Mouse (Mus musculus): Measurements from ENCODE around the gene Peak1.

Gene Peak1

GRCm38 (mm10) chr9:56321291-56321690 is 96.6 kb downstream of the Peak1 start:
- no peak for ATAC-seq (ENCODE audit: low TSS enrichment)

DNA sequence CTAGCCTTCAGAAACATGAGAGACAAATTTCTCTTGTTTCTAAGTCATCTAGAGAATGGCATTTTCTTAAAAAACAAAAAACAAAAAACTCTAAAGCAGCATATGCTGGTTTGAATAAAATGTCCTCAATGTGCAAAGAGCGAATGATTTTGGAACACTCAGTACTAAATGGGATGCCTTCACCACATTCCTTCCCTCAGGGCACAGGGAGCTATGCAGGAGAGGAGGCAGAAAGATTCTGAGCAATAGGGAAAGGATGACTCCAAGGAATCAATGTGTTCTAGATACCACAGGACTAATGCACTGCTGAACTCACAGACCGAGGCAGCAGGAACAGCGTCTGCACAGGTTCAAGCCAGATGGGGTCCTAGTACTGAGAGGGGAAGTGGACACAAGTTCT is 103.5 kb downstream of the Peak1 start:
- no peak for ATAC-seq (ENCODE audit: low TSS enrichment)

DNA sequence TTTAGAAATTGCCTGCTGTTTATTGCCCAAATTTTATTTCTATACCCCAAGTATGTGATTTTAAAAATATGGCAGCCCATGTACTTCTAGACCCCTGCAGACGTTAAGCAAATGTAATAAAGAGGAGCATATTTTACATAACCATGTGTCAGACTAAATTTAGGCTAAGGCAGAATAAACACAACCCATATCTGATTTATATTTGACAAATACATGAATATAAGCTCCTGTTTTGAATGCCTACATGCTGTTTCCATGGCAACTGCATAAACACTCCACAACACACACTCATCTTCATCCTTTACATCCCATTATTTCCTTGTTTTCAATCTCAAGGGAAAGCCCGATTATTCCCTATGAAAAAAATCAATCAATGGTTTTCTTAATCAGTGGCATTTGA is 108.8 kb downstream of the Peak1 start:
- no peak for ATAC-seq (ENCODE audit: low TSS enrichment)

DNA sequence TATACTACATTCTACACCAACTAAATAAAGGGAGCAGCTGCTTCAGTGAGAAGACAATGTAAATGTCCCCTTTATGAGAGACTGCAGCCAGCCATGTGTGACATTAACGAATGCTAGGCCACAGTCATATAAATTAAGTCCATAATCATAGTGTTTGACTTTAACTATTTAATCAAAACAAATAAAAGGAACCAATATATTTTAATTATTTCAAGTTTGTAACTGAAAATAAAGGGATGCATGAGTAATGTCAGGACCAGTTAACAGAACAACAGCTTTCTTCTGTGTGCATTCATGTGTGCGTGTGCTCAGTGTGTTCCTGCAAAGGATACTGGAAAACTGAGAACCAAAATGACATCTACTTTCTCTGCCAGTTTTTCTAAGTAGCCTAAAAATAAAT is 113.3 kb downstream of the Peak1 start:
- ATAC-seq (ENCODE audit: low TSS enrichment), result no peak

GRCm38 (mm10) chr9:56302921-56303465 is 114.9 kb downstream of the Peak1 start:
- no peak for ATAC-seq (ENCODE audit: low TSS enrichment)

- no peak for ATAC-seq (ENCODE audit: low TSS enrichment)
Observed at GRCm38 (mm10) chr9:56290019-56290418, 127.8 kb downstream of the Peak1 start.

DNA sequence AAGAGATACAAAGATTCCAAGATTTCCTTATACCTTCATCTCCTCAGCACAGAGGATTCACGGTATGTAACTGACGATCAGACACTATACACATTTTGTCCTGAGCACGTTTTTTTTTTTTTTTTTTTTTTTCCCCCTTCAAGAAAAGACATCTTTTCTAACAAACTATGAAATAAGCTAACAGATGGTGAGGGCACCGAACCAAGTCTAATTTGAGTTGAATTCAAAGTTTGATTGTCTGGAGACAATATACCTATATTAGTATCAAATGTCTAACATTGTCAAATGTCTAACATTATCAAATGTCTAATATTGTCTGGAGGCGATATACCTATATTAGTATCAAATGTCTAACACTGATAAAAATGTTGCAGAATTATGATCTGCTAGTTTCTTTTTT is 135.4 kb downstream of the Peak1 start:
- no peak for ATAC-seq (ENCODE audit: low TSS enrichment)

DNA sequence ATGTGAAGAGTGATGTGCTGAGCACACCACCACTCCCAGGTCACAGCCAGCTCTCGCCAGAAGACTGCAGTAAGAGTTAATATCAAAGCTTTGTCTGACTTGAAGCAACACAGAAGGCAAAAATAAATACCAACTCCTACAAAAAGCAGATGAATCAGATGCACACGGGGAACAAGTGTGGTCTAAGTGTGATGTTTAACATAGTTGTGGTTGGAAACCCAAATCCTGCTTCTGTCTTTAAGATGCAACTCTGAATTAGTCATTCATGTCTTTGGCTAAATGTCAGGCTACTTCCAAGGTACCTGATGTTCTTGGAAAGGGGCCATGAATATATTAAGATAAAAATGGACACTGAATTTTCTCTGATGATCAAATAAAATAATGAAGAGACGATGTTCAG is 144.3 kb downstream of the Peak1 start:
- peak; percentile 47; the same call in 1 of the 2 replicates for ATAC-seq (ENCODE audit: low TSS enrichment)

DNA sequence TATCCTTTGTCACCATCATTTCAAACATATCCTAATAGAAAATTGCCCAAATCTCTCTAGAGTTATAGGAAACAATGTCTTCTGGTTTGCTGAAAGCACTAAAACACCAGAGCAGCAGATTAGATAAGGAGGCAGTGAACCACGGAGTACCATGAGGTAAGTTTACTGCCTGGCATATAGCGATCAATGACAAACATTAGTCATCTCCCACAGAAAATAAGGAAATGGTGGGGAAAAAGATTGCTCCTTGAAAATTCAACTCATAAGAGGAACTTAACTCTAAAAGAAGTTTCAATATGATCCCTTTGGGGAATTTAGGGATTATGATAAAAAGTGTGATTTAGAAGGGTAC is 145.6 kb downstream of the Peak1 start:
- ATAC-seq (ENCODE audit: low TSS enrichment), result no peak

DNA sequence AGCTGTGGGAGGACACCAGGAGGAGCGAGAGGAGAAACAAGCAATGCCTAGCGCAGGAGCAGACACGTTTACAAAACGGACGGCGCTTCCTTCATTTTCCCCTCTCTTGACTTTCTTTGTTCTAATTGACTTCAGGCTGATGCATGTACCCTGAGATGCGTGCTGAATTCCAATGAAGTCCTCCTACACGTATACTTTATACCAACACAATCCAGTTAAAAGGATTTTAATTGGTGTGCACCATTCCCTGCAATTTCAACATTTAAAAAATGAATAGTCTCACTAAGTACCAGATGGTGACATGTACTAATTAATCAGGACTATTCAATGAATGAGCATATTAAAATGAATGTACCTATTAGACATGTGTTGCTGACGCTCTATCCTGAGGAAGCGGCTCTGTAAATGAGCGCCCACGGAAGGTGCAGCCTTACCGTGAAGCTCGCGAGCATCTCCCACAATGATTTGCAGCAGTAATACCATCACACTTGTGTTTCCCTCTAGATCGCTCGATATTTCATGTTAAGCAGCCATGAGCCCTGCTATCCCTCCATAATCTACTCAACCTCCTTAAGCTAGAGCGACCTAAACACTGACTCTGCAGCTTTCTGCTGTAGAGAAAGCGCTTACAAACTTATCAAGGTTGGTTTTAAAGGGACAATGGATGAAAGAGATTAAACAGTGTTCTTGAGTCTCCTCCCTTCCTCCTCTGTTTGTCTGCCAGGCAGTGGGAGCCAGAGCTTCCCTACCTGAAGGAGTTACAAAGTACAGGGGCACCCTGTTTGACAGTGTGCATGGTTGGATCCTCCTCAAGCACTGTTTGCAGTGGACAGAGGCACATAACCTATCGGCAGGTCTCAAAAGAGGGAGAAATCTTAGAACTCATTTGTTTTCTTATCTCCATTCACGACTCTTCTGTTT is 146.3 kb downstream of the Peak1 start:
- no peak for ATAC-seq (ENCODE audit: low TSS enrichment)

DNA sequence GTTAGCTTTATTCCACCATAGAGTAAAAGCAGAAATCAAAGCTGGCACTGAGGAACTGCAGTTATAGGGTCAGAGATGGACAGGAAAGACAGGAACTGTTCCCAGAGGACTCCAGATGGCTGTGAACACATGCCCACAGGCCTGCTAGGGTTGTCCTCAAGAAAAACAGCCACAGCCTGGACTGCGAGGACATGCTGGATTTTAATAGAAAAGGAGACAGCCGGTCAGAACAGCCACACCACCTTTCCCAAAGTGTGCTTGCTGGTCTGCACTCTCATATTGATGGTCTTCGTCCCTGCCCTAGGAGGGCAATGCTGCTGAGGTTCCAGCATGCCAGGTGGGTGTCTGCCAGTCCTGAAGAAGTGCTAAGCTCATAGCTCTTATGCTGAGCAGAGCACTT is 148.8 kb downstream of the Peak1 start:
- no peak for ATAC-seq (ENCODE audit: low TSS enrichment)

- ATAC-seq (ENCODE audit: low TSS enrichment), result no peak
Observed at GRCm38 (mm10) chr9:56266200-56266815, 151.6 kb downstream of the Peak1 start.

GRCm38 (mm10) chr9:56265460-56266199 is 152.2 kb downstream of the Peak1 start:
- no peak for ATAC-seq (ENCODE audit: low TSS enrichment)

GRCm38 (mm10) chr9:56265022-56265360 is 152.9 kb downstream of the Peak1 start:
- no peak for ATAC-seq (ENCODE audit: low TSS enrichment)

GRCm38 (mm10) chr9:56264308-56265021 is 153.4 kb downstream of the Peak1 start:
- ATAC-seq (ENCODE audit: low TSS enrichment), result peak; percentile 90

GRCm38 (mm10) chr9:56263055-56263454 is 154.8 kb downstream of the Peak1 start:
- ATAC-seq (ENCODE audit: low TSS enrichment), result no peak

GRCm38 (mm10) chr9:56260495-56261136 is 157.3 kb downstream of the Peak1 start:
- ATAC-seq (ENCODE audit: low TSS enrichment), result peak; percentile 41

DNA sequence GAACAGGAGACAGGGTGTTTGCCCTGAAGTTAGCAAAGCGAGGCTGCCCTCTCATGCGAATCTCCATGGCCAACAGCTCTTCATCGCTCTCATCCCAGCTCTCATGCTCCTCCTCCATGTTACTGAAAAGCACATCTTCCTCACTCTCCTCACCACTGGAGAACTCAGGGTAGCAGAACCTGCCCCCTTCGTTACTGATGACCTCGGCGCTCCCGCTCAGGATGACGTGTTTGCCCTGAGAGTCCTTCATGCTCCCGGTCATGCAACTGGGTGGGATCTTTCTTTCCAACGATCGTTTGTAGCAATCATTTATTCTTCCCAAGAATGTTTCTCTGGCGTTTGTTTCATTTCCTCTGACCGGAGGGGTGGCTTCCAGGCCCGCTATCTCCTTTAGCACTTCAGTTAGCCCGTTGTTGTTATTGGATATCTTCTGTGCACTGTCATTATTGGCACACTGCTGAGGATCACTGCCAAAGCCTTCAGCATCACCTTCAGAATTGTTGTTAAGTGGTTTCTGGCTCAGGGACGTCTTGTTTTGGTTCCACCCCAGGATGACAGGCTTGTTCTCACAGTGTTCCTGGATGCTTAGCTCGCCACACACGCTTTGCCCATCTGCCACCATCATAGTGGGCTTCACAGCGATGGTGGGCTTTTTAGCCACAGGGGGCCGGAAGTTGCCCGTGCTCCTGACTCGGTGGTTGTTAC is 157.9 kb downstream of the Peak1 start:
- ATAC-seq (ENCODE audit: low TSS enrichment), result peak; percentile 23; the same call in 1 of the 2 replicates

DNA sequence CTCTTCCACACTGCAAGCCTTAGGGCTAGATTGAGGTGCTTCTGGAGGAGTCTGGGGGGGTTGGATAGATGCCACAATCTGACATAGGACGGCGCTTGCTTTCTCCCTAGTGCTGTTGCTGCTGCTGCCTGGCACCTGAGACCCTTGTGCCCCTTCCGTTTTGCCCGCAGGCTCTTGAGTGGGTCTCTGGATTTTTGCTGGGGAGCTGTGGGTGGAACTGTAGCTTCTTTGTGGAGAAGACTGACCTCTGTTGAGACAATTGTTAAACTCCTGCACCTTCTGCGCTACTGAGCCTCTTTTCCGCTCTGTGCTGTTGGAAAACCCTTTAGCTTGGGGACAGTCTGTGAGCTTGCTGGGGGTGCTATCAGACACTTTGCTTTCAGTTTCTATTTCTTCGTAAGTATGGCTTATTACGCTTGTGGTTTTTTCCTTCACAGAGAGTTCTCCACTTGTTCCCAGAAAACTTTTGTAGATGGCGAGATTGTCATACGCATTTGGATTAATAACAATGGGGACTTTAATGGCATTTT is 159.5 kb downstream of the Peak1 start:
- ATAC-seq (ENCODE audit: low TSS enrichment), result no peak

- ATAC-seq (ENCODE audit: low TSS enrichment), result no peak
Observed at GRCm38 (mm10) chr9:56257227-56258000, 160.5 kb downstream of the Peak1 start.

Measured in frontal cortex, adult (tissue).